Comparison of ENCODE assay signal across 22 mouse cellular contexts in the genomic region with DNA sequence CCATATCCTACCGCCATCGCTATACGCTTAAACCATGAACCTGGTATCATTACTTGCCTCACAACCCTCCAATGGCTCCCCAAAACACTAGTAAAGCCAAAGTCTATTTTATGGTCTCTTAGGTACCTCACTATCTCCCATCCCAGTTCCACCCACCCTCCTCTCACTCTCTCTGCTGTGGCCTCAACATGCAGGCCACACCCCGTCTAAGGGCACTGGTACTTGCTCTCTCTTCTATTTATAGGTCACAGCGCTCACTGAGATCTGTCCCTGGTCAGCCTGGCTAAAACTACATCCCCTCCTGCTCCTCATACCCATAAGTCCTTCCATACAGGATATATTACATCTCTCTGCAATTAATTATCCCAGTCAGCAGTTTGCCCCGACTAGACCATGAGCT. TPM values are rescaled to one million over a fixed set of nuclear protein-coding genes. Genes with fewer than 3 reads are reported as not detected.
A peak's percentile ranks its signal among the peaks of the same experiment; 100 is the strongest.
DNase-seq lines count a peak whose midpoint lies in the region; ATAC-seq and TF ChIP-seq lines count a peak whose summit lies in the region.
"Had no signal": no experiment of that assay in that cellular context is flagged by ENCODE, and none has a peak within 500 bp of the region (broad histone marks: within the 10 kb centered on the region; RNA-seq: fewer than 3 reads in every experiment).

No protein-coding gene starts in this region.

- TF ChIP-seq EP300 in liver, postnatal 0 days (IDR thresholded peaks at IDR 0.05; ENCODE audit: low read depth), result no peak

- peaks cover 30% of the 10 kb centered on the region for H3K4me1 ChIP-seq in heart, embryonic 12.5 days (replicated peaks)
- H3K4me1 ChIP-seq in liver, postnatal 0 days (ENCODE audit: insufficient read depth), result peaks cover 17% of the 10 kb centered on the region
- peaks cover 59% of the 10 kb centered on the region for H3K4me1 ChIP-seq in liver, embryonic 13.5 days (replicated peaks)
- H3K4me1 ChIP-seq: midbrain, embryonic 15.5 days; neural tube, embryonic 13.5 days had no signal

- no peaks in the 10 kb centered on the region for H3K9me3 ChIP-seq in heart, embryonic 12.5 days (replicated peaks)
- no peaks in the 10 kb centered on the region for H3K9me3 ChIP-seq in liver, postnatal 0 days (ENCODE audit: low read length)
- H3K9me3 ChIP-seq in liver, embryonic 13.5 days (replicated peaks), result no peaks in the 10 kb centered on the region
- H3K9me3 ChIP-seq: embryonic facial prominence, embryonic 13.5 days; forebrain, embryonic 15.5 days; megakaryocyte, embryonic 14.5 days; midbrain, embryonic 15.5 days; neural tube, embryonic 13.5 days had no signal

- H3K4me3 ChIP-seq in heart, embryonic 12.5 days, result no peak overlapping the region
- no peak overlapping the region for H3K4me3 ChIP-seq in liver, postnatal 0 days (ENCODE audit: low read depth, low read length)
- no peak overlapping the region for H3K4me3 ChIP-seq in liver, embryonic 13.5 days (replicated peaks)
- H3K4me3 ChIP-seq: embryonic facial prominence, embryonic 13.5 days; forebrain, embryonic 15.5 days; megakaryocyte, embryonic 14.5 days; midbrain, embryonic 15.5 days; neural tube, embryonic 13.5 days had no signal

- no peaks in the 10 kb centered on the region for H3K27me3 ChIP-seq in heart, embryonic 12.5 days (replicated peaks)
- H3K27me3 ChIP-seq in liver, postnatal 0 days (ENCODE audit: insufficient read depth, low read length), result no peaks in the 10 kb centered on the region
- no peaks in the 10 kb centered on the region for H3K27me3 ChIP-seq in liver, embryonic 13.5 days
- H3K27me3 ChIP-seq: embryonic facial prominence, embryonic 13.5 days; forebrain, embryonic 15.5 days; megakaryocyte, embryonic 14.5 days; midbrain, embryonic 15.5 days; neural tube, embryonic 13.5 days had no signal

- no peaks in the 10 kb centered on the region for H3K36me3 ChIP-seq in heart, embryonic 12.5 days
- H3K36me3 ChIP-seq in liver, postnatal 0 days (replicated peaks; ENCODE audit: insufficient read depth, low read length), result no peaks in the 10 kb centered on the region
- H3K36me3 ChIP-seq in liver, embryonic 13.5 days, result no peaks in the 10 kb centered on the region
- H3K36me3 ChIP-seq: embryonic facial prominence, embryonic 13.5 days; forebrain, embryonic 15.5 days; midbrain, embryonic 15.5 days; neural tube, embryonic 13.5 days had no signal

- no peak for DNase-seq in heart, postnatal 4 days
- DNase-seq in liver, result peak; percentile 63
- DNase-seq in liver, postnatal 0 days, result no peak
- DNase-seq in liver, embryonic 13.5 days, result peak; percentile 68
- no peak for DNase-seq in cerebellum, adult 18-20 months
- no peak for DNase-seq in kidney, adult 9 months
- DNase-seq: adrenal gland, postnatal 25 days; cerebellum, adult 11 months; embryo, embryonic 11 days; kidney, postnatal 36 days; layer of hippocampus, postnatal 36 days; lung, adult 18-20 months; lung, postnatal 14 days; thymus, postnatal 14 days had no signal

- H3K4me2 ChIP-seq in heart, embryonic 12.5 days, result no peak overlapping the region
- H3K4me2 ChIP-seq in liver, postnatal 0 days (ENCODE audit: low read depth, low read length), result no peak overlapping the region
- peak overlapping the region; percentile 35 for H3K4me2 ChIP-seq in liver, embryonic 13.5 days
- H3K4me2 ChIP-seq: embryonic facial prominence, embryonic 13.5 days; forebrain, embryonic 15.5 days; midbrain, embryonic 15.5 days; neural tube, embryonic 13.5 days had no signal

- H3K27ac ChIP-seq in heart, embryonic 12.5 days (ENCODE audit: poor library complexity, severe bottlenecking), result peak overlapping the region; percentile 38
- no peak overlapping the region for H3K27ac ChIP-seq in liver, postnatal 0 days (ENCODE audit: low read depth)
- H3K27ac ChIP-seq in liver, embryonic 13.5 days, result no peak overlapping the region
- H3K27ac ChIP-seq: embryonic facial prominence, embryonic 13.5 days; forebrain, embryonic 15.5 days; hindbrain, postnatal 0 days; midbrain, embryonic 15.5 days; neural tube, embryonic 13.5 days had no signal

- no peak for TF ChIP-seq CTCF in liver, postnatal 0 days (IDR thresholded peaks at IDR 0.05; ENCODE audit: low read depth)

- no peak overlapping the region for H3K9ac ChIP-seq in heart, embryonic 12.5 days
- H3K9ac ChIP-seq in liver, postnatal 0 days (replicated peaks), result no peak overlapping the region
- H3K9ac ChIP-seq in liver, embryonic 13.5 days, result no peak overlapping the region
- H3K9ac ChIP-seq: embryonic facial prominence, embryonic 13.5 days; forebrain, embryonic 15.5 days; midbrain, embryonic 15.5 days; neural tube, embryonic 13.5 days had no signal

- WGBS in heart, embryonic 12.5 days, result 57% methylated on average over 6 of the region's 6 CpGs
- WGBS in liver, postnatal 0 days (ENCODE audit: insufficient replicate concordance), result 67% methylated on average over 6 of the region's 6 CpGs
- 54% methylated on average over 6 of the region's 6 CpGs for WGBS in liver, embryonic 13.5 days (ENCODE audit: insufficient replicate concordance)

- ATAC-seq in heart, embryonic 12.5 days (ENCODE audit: insufficient number of reproducible peaks, low FRiP score), result no peak
- ATAC-seq in liver, postnatal 0 days, result no peak
- peak; percentile 88 for ATAC-seq in liver, embryonic 13.5 days (ENCODE audit: low read depth)
- ATAC-seq: hindbrain, postnatal 0 days; intestine, embryonic 16.5 days; midbrain, embryonic 15.5 days had no signal

RNA-seq across cellular contexts. Expression of gene Cnksr3, which starts 16.1 kb away (rescaled TPM):
- 7.0 and 7.9 TPM in 2 replicates for polyA plus RNA-seq in heart, embryonic 12.5 days (2016; fragmentation: Nextera tagmentation; extraction: Ambion mirVana)
- total RNA-seq in heart, postnatal 4 days (2021), result 10 to 100 TPM; 25.7 to 28.7 TPM
- 3.8 and 3.9 TPM in 2 replicates for polyA plus RNA-seq in liver, postnatal 0 days (2015; fragmentation: Nextera tagmentation; extraction: Ambion mirVana)
- 3.1 and 3.8 TPM in 2 replicates for polyA plus RNA-seq in liver, embryonic 13.5 days (2015; fragmentation: Nextera tagmentation; extraction: Ambion mirVana)

Comparison
In these comparisons a context has a peak if more than half of its experiments do, and no peak if none do; other contexts are left out.
1. DNase-seq: peak in liver (single experiment) and liver, embryonic 13.5 days (single experiment); none in heart, postnatal 4 days (single experiment), liver, postnatal 0 days (single experiment), cerebellum, adult 18-20 months (0 of 2) and kidney, adult 9 months (single experiment).